Mouse (Mus musculus) bone marrow, adult 2 months (tissue): ENCODE results near the gene Rft1.

Experiments
- CTCF ChIP-seq: fragments of 200-500 bp; IDR thresholded peaks from 2 replicates; pipeline ENCODE4 v1.5.1; 2011; ENCODE audit warnings: low read length, control low read depth; ENCODE audit not compliant: control insufficient read depth, insufficient read depth
- POLR2A ChIP-seq: fragments of 200-500 bp; IDR thresholded peaks from 2 replicates; pipeline ENCODE4 v1.6.1; 2011; ENCODE audit warnings: low read depth, mild to moderate bottlenecking, control low read depth, low read length, borderline replicate concordance; ENCODE audit not compliant: control insufficient read depth

GRCm38 (mm10) chr14:30625131-30625807, 28.9 kb upstream of the Rft1 start:
- TF ChIP-seq CTCF = no peak
- TF ChIP-seq POLR2A = peak; percentile 18; the same call in 1 of the 2 replicates
